Mouse (Mus musculus): ENCODE data around the gene Ccdc157. TPM values are rescaled to one million over a fixed set of nuclear protein-coding genes. Genes with fewer than 3 reads are reported as not detected.
A peak's percentile ranks its signal among the peaks of the same experiment; 100 is the strongest.
"Not testable (repeated sequence)": the region's sequence is repeated elsewhere in the genome, so short reads cannot be mapped to it uniquely, and the experiment has no call there.

The Ccdc157 gene
- total RNA-seq, 2 experiments from 2014 or later: 13.8 to 15.5 TPM

- intact Hi-C loops (cut with DNase I): no loop called here
Observed at GRCm38 (mm10) chr11:4113970-4114369, 46.1 kb downstream of the Ccdc157 start.

GRCm38 (mm10) chr11:4113496-4113895 lies 46.6 kb downstream of the Ccdc157 start:
- DNase-seq (ENCODE audit: extremely low spot score in 1 of 2, low spot score in 2 of 2): no peak
- intact Hi-C loops (cut with DNase I): no loop called here

More at GRCm38 (mm10) chr11:4113970-4114369, 46.1 kb downstream of the Ccdc157 start:
- no peak for DNase-seq (ENCODE audit: extremely low spot score in 1 of 2, low spot score in 2 of 2)

DNA sequence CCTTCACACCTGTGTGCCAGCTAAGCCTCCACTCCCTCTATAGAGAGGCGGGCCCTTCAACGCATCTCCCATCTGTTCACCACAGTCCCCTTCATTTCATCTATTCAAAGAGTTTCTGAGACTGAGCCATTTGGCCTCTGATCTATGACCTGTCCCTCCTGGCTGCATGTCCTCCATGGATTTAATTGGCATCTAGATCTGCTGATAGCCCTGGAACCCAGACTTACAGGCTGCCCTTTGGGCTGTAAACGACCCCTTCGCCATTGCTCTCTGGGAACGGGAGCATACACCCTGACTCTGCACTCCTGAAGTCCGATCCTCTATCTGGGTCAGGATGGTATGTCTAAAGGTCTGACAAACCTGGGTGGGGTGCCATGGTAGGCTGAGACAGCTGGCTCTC lies 47.2 kb downstream of the Ccdc157 start:
- intact Hi-C loops (cut with DNase I): no loop called here
- no peak for DNase-seq (ENCODE audit: extremely low spot score in 1 of 2, low spot score in 2 of 2)

DNA sequence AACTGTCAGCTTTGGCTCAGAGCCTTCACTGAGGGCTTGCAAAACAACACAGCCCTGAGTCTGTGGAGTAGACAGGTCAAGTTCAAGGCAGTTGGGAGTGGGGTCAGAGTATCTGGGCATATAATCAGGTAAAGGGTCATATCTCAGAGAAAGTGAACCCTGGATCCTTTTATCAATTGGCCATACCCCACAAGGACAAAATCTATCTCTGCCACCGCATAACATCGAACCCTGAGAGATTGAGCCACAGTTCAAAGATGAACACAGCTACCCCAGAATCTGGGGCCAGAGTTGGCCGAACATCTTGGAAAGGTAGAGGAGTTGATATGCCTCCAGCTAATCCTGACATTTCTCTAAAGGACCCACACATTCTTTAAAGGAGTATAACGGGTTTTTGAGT lies 48.1 kb downstream of the Ccdc157 start:
- no peak for DNase-seq (ENCODE audit: extremely low spot score in 1 of 2, low spot score in 2 of 2)
- intact Hi-C loops (cut with DNase I): no loop called here

DNA sequence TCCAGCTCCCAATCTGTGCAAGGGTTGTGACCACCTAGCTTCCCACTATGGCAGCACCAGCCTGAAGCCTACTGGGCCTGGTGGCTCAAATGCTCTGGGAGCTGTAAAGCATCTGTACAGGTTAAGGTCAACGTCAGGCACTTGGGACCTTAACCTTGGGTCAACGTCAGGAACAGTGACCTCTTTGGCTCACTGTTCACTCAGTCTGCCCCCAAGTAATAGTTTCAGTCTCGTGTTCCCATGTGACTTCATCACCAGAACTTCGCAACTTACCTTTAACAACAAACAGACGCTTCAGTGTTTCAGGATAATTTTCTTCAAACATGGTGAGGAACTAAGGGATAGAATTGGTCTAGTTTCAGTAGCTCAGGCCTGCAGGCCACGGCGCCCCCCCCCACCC lies 51.4 kb downstream of the Ccdc157 start:
- no peak for DNase-seq (ENCODE audit: extremely low spot score in 1 of 2, low spot score in 2 of 2)
- intact Hi-C loops (cut with DNase I): no loop called here

DNA sequence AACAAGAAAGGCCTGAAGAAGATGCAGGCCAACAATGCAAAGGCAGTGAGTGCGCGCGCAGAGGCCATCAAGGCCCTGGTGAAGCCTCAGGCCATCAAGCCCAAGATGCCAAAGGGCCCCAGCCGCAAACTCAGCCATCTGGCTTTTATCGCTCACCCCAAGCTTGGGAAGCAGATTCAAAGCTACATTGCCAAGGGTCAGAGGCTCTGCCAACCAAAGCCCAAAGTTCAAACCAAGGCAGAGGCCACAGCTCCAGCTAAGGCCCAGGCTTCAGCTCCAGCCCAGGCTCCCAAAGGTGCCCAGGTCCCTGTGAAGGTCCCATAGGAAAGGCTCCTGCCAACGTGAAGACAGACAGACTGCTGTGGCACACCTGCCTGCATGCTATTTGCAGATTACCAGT lies 52.2 kb downstream of the Ccdc157 start:
- intact Hi-C loops (cut with DNase I): not testable (repeated sequence)

GRCm38 (mm10) chr11:4105444-4105843 lies 54.6 kb downstream of the Ccdc157 start:
- intact Hi-C loops (cut with DNase I): no loop called here
- DNase-seq (ENCODE audit: extremely low spot score in 1 of 2, low spot score in 2 of 2): no peak

More for the DNA sequence above, 52.2 kb downstream of the Ccdc157 start:
- DNase-seq (ENCODE audit: extremely low spot score in 1 of 2, low spot score in 2 of 2): not testable (repeated sequence)

DNA sequence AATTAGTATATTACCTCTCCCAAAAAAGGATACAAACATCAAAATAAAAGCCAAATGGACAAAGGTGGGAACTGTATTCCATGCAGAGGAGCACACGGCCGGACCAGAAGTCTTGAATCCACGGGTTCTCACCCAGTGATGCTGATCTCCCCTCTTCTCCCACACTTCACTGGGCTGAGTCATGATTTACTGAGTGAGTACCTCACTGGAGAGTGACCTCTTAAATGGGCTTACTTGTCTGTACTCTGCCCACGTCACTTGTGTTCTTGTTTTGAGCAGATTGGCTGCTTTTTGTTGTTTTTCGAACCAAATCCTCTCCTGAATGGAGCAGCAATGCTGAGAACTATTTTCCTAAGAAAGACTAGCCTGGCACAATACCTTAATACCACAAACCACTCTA lies 55.1 kb downstream of the Ccdc157 start:
- intact Hi-C loops (cut with DNase I): no loop called here
- DNase-seq (ENCODE audit: extremely low spot score in 1 of 2, low spot score in 2 of 2): no peak

DNA sequence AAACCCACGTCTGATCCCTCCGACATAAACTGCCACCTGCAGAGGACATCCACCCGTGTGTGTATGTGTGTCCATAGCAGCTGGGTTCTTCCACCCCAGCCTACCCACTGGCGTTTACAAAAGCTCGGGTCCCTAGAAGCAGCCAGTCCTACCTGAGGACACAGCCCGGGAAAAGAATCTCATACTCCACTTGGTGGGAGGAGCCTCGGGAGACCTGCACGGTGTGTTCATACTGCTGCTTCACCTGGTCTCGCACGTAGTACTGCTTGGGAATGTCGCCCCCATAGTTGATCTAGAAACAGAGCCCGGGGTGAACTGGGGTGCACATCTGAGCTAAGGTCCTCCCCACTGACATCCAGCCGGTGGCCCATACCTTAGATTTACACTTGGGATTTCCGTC lies 56.6 kb downstream of the Ccdc157 start:
- no peak for DNase-seq (ENCODE audit: extremely low spot score in 1 of 2, low spot score in 2 of 2)
- intact Hi-C loops (cut with DNase I): no loop called here

- intact Hi-C loops (cut with DNase I): no loop called here
- DNase-seq (ENCODE audit: extremely low spot score in 1 of 2, low spot score in 2 of 2): no peak
Observed at GRCm38 (mm10) chr11:4101851-4102250, 58.2 kb downstream of the Ccdc157 start.

- intact Hi-C loops (cut with DNase I): no loop called here
- no peak for DNase-seq (ENCODE audit: extremely low spot score in 1 of 2, low spot score in 2 of 2)
Observed at GRCm38 (mm10) chr11:4099447-4099846, 60.6 kb downstream of the Ccdc157 start.

GRCm38 (mm10) chr11:4098816-4099215 lies 61.3 kb downstream of the Ccdc157 start:
- DNase-seq (ENCODE audit: extremely low spot score in 1 of 2, low spot score in 2 of 2): no peak
- intact Hi-C loops (cut with DNase I): no loop called here

DNA sequence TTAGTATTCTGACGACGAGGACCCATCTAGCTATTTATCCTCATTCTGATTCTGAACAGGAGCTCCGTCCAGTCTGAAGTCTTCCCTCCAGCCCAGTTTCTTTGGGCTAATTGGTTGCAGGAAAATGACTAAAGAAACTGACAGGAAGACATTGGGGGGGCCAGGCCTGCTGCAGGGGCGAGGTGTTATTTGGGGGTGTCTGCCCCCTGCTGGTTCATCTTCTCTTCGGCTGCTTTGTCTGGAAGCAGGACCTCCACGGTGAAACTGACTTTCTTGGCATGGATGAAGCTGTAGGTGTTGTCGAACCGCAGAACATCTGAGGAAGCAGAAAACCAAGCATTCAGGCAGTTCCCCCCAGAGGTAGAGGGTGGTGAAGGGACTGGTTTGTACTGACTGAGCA lies 62.0 kb downstream of the Ccdc157 start:
- DNase-seq (ENCODE audit: extremely low spot score in 1 of 2, low spot score in 2 of 2): no peak
- intact Hi-C loops (cut with DNase I): no loop called here

GRCm38 (mm10) chr11:4097091-4097621 lies 62.9 kb downstream of the Ccdc157 start:
- intact Hi-C loops (cut with DNase I): no loop called here

GRCm38 (mm10) chr11:4096054-4096984 lies 63.8 kb downstream of the Ccdc157 start:
- intact Hi-C loops (cut with DNase I): no loop called here
- DNase-seq (ENCODE audit: extremely low spot score in 1 of 2, low spot score in 2 of 2): peak; percentile 97 to 99

More at GRCm38 (mm10) chr11:4097091-4097621, 62.9 kb downstream of the Ccdc157 start:
- DNase-seq (ENCODE audit: extremely low spot score in 1 of 2, low spot score in 2 of 2): no peak

DNA sequence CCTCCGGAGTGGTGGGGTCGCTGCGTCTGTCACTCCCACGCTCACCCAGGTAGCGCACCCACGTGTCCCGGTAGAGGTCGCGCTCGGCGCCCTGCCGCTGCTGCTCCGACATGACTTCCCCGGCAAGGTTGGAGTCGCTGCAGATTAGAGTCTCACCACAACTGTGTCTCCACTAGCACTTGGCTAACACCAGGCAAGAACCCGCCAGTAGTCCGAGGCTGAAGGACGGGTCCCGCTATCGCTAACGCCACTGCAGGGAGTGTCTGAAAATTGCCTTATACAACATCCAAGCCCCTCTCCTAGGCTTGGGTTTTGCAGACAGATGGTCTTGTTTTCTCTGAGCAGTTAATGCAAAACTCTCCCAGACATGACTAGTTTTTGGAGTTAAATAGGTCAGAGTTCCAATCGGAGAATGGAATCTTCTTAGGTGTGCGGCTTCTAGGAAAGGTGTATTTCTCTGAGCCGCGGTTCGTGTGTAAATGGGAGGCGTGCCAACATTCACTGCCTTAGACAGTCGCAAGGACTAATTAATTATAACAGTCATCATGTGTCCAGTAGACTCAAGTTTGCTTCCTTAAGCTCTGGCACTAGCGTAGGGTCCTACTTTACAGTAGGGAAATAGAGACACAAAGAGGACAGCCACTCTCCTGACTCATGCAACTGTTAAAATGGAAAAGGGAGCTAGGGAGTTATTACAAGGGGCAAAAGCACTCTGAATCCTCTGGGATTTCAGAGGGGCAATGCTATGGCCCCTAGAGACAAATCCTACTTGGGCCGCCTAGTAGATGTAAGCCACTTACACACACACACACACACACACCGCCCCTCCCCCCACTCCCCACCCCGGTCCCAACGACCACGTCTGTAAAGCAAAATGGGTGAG lies 64.7 kb downstream of the Ccdc157 start, which contains the start of gene Mtfp1:
Gene Mtfp1, minus strand, starts transcription at position 275 of the 883 bp plus-strand sequence.
- peak in 1 of 2 experiments; percentile 62 for DNase-seq (ENCODE audit: extremely low spot score in 1 of 2, low spot score in 2 of 2)

GRCm38 (mm10) chr11:4094378-4095170 lies 65.5 kb downstream of the Ccdc157 start:
- intact Hi-C loops (cut with DNase I): no loop called here

More for the DNA sequence above, 64.7 kb downstream of the Ccdc157 start, which contains the start of gene Mtfp1:
- intact Hi-C loops (cut with DNase I): no loop called here

More at GRCm38 (mm10) chr11:4094378-4095170, 65.5 kb downstream of the Ccdc157 start:
- peak in 1 of 2 experiments; percentile 81 for DNase-seq (ENCODE audit: extremely low spot score in 1 of 2, low spot score in 2 of 2)

Data from left cerebral cortex, postnatal 10 days (tissue).